Mouse (Mus musculus) bone marrow macrophage, adult 2 months (primary cell): ENCODE data around the gene Rab5c. TPM values are rescaled to one million over a fixed set of nuclear protein-coding genes. Genes with fewer than 3 reads are reported as not detected.

Experiments used
- H3K27ac ChIP-seq: 2 replicates; pipeline ENCODE4 v1.5.1; 2012; ENCODE audit warnings: low read depth, low read length; ENCODE audit not compliant: insufficient read depth
- H3K4me1 ChIP-seq: 2 replicates; pipeline ENCODE4 v1.6.1; 2012; ENCODE audit warnings: low read length; ENCODE audit not compliant: control insufficient read depth, insufficient read depth
- H3K4me3 ChIP-seq: 2 replicates; pipeline ENCODE4 v1.5.1; 2012; ENCODE audit warnings: mild to moderate bottlenecking, low read length, moderate library complexity; ENCODE audit not compliant: insufficient read depth
- CTCF ChIP-seq: IDR thresholded peaks from 2 replicates; pipeline ENCODE4 v1.5.1; 2012; ENCODE audit warnings: low read depth, mild to moderate bottlenecking, low read length, moderate library complexity
- POLR2A ChIP-seq: IDR thresholded peaks from 2 replicates; pipeline ENCODE4 v1.6.1; 2012; ENCODE audit warnings: mild to moderate bottlenecking, low read depth, low read length, borderline replicate concordance
- polyA plus RNA-seq: library from polyadenylated mRNA; stranded (reverse); fragments of >200 nt; gene quantifications from 2 replicates; pipeline ENCODE4 v1.2.4, GENCODE M21; 2012; ENCODE audit not compliant: missing spikeins, insufficient read depth, insufficient read length

The Rab5c gene
- polyA plus RNA-seq, 1 experiment, result 300 TPM

DNA sequence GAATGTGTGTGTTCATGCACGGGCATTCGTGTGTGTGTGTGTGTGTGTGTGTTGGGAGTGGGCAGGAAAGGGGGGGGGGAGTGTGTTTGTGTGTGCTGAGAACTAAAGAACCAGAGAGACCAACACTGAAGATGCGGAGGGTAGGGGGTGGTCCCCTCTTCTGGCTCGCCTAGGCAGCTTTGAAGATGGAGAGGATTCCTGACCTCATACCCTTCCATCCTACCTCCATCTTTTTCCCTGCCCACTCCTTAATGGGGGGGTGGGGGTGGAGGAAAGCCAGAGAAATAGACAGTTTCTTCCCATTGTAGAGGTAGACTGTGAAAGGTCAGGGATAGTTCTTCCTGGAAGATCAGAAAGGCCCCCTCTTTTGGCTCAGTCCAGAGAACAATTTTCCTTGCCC, 24.8 kb downstream of the Rab5c start:
- no peak for TF ChIP-seq POLR2A
- TF ChIP-seq CTCF, result no peak
- Histone ChIP-seq H3K4me1 (peaks cover 28% of the 10 kb centered on the region), H3K4me3 (peak overlapping the region; percentile 51; the same call in 1 of the 2 replicates), H3K27ac (peak overlapping the region; percentile 63)

DNA sequence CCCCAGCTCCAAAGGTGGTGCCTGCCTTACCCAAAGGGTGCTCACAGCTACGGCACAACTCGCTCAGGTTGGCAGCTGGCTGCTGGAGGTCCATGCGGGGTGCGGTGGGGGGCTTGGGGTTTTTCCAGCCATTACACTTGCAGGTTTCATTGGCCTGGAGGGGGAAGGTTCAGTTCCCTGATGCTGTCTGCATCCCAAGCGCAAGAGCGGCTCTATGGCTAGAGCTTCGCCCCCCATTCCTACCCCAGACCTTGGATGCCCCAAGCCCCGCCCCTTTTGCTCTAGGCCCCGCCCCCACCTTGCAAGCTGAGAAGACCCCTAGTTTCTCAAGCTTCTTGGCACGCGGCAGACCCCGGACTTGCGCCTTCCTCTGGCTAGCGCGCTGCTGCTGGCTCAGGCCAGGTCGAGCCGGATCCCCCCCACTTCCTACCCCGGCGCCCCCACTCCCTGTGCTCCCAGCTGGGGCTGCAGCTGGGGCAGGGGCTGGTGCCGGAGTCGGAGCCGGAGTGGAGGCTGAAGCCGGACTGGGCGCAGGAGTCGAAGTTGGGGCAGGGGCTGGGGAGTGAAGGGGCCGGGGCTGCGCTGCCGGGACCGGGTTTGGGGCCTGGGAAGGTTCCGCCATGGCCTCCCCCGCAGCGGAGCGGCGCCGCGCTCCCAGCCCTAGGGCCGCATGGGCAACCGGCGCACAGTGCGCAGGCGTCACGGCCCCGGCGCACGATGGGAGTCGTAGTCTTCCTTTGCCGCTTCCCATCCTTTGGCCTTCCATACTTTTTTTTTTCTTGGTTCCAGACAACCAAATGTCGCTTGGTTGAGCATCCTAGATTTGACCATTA, 26.0 kb downstream of the Rab5c start, which contains the start of gene Kat2a:
Kat2a (minus strand) TSS at position 683 of the 833 bp plus-strand sequence.
- Histone ChIP-seq H3K4me3 (peak within 1 kb of the TSS; percentile 82), H3K27ac (peak within 1 kb of the TSS; percentile 63), H3K4me1 (peaks cover 28% of the 10 kb centered on the region)
- no peak for TF ChIP-seq CTCF
- TF ChIP-seq POLR2A, result peak; percentile 81; the same call in 1 of the 2 replicates

DNA sequence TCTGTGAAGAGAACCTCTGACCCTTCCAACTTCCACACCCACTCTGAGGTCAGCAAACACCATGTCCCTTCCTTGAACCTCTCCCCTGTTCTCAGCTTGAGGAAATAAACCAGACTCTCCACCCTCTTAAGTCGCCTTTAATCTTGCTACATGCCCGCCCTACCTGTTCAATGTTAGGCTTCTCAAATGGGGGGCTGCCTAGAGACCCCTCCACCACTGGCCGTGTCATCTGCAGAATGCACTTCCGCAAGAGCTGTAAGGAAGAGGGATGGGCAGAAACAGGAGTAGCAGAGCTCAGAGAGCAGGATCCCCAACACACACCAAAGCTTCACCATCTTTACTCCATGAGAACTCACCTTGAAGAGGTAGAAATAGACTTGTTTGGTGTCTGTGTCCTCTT, 27.0 kb downstream of the Rab5c start:
- H3K27ac ChIP-seq, result no peak overlapping the region
- peak overlapping the region; percentile 82; the same call in 1 of the 2 replicates for H3K4me3 ChIP-seq
- peaks cover 28% of the 10 kb centered on the region for H3K4me1 ChIP-seq
- no peak for TF ChIP-seq POLR2A
- TF ChIP-seq CTCF, result no peak

DNA sequence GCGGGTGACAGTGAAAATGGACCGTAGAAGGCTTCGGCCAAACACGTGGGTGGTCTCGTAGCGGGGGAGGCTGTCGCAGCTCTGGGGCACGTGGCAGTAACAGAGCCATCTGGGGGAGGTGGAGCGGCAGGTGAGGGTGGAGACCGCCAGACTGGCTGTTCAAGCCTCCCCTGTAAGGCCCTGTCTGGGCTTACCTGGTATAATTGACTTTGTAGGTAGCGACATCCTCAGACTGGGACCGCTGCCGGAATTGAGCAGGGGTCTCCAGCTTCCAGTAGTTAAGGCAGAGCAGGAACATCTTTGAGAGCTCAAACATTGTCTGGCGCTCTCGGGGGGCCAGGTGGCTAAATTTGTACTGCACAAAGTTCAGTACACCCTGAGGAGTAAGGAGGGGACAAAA, 27.5 kb downstream of the Rab5c start:
- Histone ChIP-seq H3K4me3 (no peak overlapping the region), H3K4me1 (peaks cover 28% of the 10 kb centered on the region), H3K27ac (no peak overlapping the region)
- no peak for TF ChIP-seq POLR2A
- TF ChIP-seq CTCF, result no peak

DNA sequence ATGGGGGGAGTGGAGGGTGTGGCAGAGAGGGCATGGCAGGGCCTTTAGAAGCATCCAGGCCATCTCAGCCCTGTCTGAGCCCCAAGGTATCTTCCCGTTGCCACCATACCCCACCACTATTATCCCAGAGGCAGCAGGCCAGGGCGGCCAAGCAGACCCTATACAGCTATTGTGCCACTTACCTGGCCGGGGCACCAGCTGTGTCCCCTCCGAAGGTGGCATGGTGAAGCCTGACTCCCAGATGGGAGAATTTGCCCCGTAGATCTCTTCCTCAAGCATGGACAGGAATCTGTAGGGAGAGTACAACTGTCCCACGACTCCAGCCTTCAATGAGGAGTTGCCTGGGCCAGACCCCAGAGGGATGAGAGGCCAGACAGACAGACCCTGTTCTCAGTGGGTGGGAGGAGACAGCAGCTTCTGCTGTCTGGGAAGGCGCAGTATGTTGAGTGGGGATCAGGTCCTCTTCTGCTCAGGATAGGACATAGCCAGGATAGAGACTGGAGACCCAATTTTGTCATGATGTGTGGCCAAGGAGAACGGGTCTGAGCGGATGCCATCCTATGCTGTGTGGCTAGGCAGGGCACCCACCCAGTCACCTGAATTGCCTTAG, 28.7 kb downstream of the Rab5c start:
- no peak for TF ChIP-seq CTCF
- Histone ChIP-seq H3K4me3 (no peak overlapping the region), H3K4me1 (peaks cover 32% of the 10 kb centered on the region), H3K27ac (no peak overlapping the region)

DNA sequence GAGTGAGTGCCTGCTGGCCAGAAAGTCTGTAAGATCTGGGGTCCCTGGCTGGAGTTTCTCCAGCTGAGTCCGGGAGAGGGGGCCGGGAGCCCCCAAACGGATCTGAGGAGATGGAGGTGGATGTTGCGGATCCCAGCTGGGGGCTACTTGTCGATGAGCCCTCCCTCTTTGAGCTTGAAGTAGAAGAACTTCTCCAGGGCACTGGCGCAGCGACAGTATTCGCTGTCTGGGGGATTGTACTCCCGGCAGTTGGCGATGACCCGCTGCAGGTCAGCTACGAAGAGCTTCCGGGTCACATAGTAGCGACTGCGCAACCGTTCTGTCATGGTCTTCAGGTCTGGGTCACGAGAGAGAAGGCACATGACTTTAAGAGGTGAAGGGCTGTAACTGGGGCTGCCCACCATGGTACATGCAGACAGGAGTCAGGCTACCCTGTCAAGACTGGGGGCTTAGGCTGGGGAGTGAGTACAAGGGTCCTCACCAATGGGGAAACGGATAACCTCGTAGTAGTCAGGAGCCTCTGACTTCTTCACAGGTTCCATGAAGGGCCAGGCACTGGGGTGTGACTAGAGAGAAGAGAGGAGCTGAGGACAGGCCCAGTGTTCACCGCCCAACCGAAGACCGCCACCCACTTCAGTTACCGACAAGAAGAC, 32.8 kb downstream of the Rab5c start:
- H3K4me3 ChIP-seq, result no peak overlapping the region
- H3K4me1 ChIP-seq, result peaks cover 17% of the 10 kb centered on the region
- no peak overlapping the region for H3K27ac ChIP-seq
- no peak for TF ChIP-seq POLR2A
- no peak for TF ChIP-seq CTCF

DNA sequence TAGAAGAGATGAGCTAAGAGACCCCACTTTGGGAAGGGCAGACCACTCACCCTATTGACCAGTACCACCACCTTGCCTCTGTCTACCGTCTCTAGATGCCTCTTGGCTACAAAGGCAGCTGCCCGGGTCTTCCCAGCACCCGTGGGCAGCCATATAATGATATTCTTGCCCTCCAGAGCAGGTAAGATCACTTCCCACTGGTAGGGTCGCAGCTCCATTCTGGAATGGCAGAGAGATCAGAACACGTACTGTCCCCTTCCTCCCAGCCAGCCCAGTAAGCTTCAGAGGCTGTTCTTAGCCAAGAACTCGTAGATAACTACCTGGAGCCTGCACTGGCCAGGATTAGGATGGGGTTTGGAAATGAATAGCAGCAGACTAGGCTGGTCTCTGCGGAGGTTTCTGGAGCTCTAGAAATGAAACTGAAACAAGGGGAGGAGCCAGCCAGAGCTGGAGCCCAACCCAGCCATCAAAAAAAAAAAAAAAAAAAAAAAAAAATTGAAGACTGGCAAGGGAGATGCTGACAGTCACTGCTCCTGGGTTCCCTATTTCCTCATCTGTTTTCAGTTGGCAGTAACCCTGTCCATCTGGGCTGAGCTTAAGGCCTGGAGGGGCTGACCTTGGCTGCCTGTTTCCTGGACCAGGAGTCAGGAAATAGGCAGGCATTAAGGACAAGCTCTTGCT, 34.0 kb downstream of the Rab5c start, which contains the start of gene Dhx58:
Dhx58 (minus strand) TSS at position 421 of the 681 bp plus-strand sequence.
- peaks cover 17% of the 10 kb centered on the region for H3K4me1 ChIP-seq
- peak within 1 kb of the TSS; percentile 73 for H3K4me3 ChIP-seq

DNA sequence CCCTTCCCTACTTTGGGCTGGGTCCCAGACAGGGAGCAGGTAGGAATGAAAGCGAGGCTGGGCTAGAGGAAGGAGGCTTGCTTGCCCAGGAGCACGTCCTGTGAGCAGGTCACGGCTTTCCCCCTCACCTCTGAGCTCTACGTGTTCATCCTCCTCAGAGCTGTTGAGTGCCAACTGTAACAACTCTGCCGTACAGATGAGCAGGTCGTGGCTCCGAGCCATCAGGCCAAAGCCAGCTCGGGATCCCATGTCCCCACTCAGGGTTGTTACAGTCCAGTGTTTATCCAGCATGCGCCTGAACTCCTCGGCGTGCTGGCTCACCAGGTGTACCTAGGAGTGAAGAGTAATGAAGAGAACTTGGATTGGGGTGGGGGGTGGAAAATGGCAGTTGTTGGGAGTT, 34.6 kb downstream of the Rab5c start:
- no peak overlapping the region for H3K27ac ChIP-seq
- H3K4me3 ChIP-seq, result peak overlapping the region; percentile 73
- no peak for TF ChIP-seq POLR2A
- no peak for TF ChIP-seq CTCF
- peaks cover 17% of the 10 kb centered on the region for H3K4me1 ChIP-seq

More for the DNA sequence above, 34.0 kb downstream of the Rab5c start, which contains the start of gene Dhx58:
- H3K27ac ChIP-seq, result peak within 1 kb of the TSS; percentile 64
- TF ChIP-seq POLR2A, result no peak

DNA sequence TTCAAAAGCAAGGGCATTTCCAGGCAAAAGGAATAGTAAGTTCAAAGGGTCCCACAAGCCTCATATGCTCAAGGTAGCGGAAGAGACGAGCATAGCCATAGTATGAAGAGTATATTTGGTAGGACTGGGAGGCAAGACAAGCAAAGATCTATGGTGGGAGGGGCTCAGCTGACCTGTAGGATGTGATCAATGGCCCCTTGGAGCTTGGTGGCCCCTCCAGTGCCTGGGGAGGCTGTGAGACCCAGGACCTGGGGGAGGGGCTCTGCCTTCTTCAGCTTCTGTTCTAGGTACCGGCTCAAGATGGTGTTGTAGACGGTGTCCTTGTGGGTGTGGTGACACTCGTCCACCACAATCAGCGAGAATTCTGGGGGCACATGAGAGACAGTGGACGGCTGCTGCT, 35.1 kb downstream of the Rab5c start:
- TF ChIP-seq POLR2A (no peak), CTCF (no peak)
- Histone ChIP-seq H3K27ac (peak overlapping the region; percentile 28), H3K4me1 (peaks cover 17% of the 10 kb centered on the region), H3K4me3 (peak overlapping the region; percentile 73)

DNA sequence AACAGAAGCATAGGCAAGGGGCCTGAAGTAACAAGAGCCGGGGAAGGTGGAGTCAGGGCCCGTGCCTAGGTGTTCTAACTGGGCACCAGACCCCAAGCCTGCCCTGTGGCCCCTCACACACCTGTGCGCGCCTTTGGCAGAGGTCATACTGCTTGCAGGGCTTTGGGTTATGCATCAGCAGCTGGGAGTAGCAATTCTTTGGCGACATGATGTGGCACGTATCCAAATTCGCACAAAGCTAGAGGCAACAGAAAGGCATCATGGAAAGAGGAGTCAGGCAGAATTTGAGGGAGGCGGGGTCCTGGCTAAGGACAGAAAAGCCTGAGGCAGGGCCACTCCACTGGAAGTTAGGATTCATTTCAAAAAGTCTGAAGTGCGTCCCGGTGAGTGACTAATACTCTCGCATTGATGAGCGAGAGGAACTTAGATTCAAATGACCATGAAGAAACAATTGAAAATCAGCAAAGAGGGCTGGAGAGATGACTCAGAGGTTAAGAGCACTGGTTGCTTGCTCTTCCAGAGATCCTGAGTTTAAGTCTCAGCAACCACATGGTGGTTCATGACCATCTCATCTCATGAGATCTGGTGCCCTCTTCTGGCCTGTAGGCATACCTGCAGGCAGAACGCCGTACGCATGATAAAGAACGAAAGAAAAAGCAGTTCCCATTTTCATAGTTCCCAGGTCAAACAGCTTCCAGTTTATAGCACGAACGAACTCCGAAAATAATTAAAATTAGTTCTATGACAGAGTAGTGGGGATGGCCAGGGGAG, 35.7 kb downstream of the Rab5c start:
- Histone ChIP-seq H3K27ac (peak overlapping the region; percentile 28), H3K4me3 (peak overlapping the region; percentile 73), H3K4me1 (peaks cover 17% of the 10 kb centered on the region)
- TF ChIP-seq CTCF (no peak), POLR2A (no peak)
